Mouse (Mus musculus) hindbrain, embryonic 13.5 days (tissue): ENCODE measurements around the gene Hmgxb4. TPM values are rescaled to one million over a fixed set of nuclear protein-coding genes. Genes with fewer than 3 reads are reported as not detected.

Experiments
- ATAC-seq: fragments of 200-750 bp; cut with Nextera tagmentation; 2 replicates; pipeline ENCODE4 v1.8.0; 2017; ENCODE audit warnings: moderate TSS enrichment; ENCODE audit not compliant: low FRiP score
- H3K27ac ChIP-seq: fragments of 300-500 bp; sonication (generic); 2 replicates; pipeline ENCODE4 v1.5.1; 2015; ENCODE audit warnings: inconsistent platforms, mild to moderate bottlenecking, moderate library complexity
- H3K27me3 ChIP-seq: fragments of 300-500 bp; sonication (generic); 2 replicates; pipeline ENCODE4 v1.6.1; 2015; ENCODE audit warnings: mild to moderate bottlenecking, inconsistent platforms
- H3K36me3 ChIP-seq: fragments of 300-500 bp; sonication (generic); 2 replicates; pipeline ENCODE4 v1.6.1; 2015; ENCODE audit warnings: mild to moderate bottlenecking, inconsistent platforms
- H3K4me1 ChIP-seq: fragments of 300-500 bp; sonication (generic); replicated peaks from 2 replicates; pipeline ENCODE4 v1.6.1; 2015; ENCODE audit warnings: inconsistent platforms
- H3K4me2 ChIP-seq: fragments of 300-500 bp; sonication (generic); 2 replicates; pipeline ENCODE4 v1.6.1; 2015; ENCODE audit warnings: inconsistent platforms, mild to moderate bottlenecking, moderate library complexity
- H3K4me3 ChIP-seq: fragments of 300-500 bp; sonication (generic); 2 replicates; pipeline ENCODE4 v1.5.1; 2015; ENCODE audit warnings: mild to moderate bottlenecking, inconsistent platforms
- H3K9ac ChIP-seq: fragments of 300-500 bp; sonication (generic); 2 replicates; pipeline ENCODE4 v1.6.1; 2015; ENCODE audit warnings: mild to moderate bottlenecking, inconsistent platforms
- H3K9me3 ChIP-seq: fragments of 300-500 bp; sonication (generic); 2 replicates; pipeline ENCODE4 v1.6.1; 2016; ENCODE audit warnings: inconsistent platforms
- WGBS: fragments of 180-500 bp; shearing (Covaris S2); methylation state at CpG from one replicate; pipeline ENCODE4 v1.1.7; 2015; 5-methylcytosine and 5-hydroxymethylcytosine counted together
- polyA plus RNA-seq: library from polyadenylated mRNA; unstranded; fragments of >200 nt; fragmentation: Nextera tagmentation; extraction: Ambion mirVana; gene quantifications from 2 replicates; pipeline ENCODE4 v1.2.1, GENCODE M21; 2015

Gene Hmgxb4
- polyA plus RNA-seq, 1 experiment from 2014 or later = 42.0 TPM

- Histone ChIP-seq H3K36me3 (peaks cover 87% of the 10 kb centered on the region), H3K9me3 (no peaks in the 10 kb centered on the region), H3K27me3 (no peaks in the 10 kb centered on the region), H3K27ac (no peak overlapping the region), H3K4me2 (no peak overlapping the region), H3K4me1 (no peaks in the 10 kb centered on the region), H3K9ac (no peak overlapping the region), H3K4me3 (no peak overlapping the region)
- ATAC-seq = no peak
- WGBS = over 99% methylated on average over 4 of the region's 4 CpGs
Observed at GRCm38 (mm10) chr8:75025809-75026208, 32.7 kb downstream of the Hmgxb4 start.

- 97% methylated on average over 3 of the region's 3 CpGs for WGBS
- H3K4me2 ChIP-seq = no peak overlapping the region
Observed at GRCm38 (mm10) chr8:75030453-75031024, 37.4 kb downstream of the Hmgxb4 start.

GRCm38 (mm10) chr8:75032961-75033360 is 39.8 kb downstream of the Hmgxb4 start:
- Histone ChIP-seq H3K27me3 (no peaks in the 10 kb centered on the region), H3K4me1 (peaks cover 11% of the 10 kb centered on the region), H3K4me2 (peak overlapping the region; percentile 82), H3K4me3 (peak overlapping the region; percentile 59), H3K27ac (peak overlapping the region; percentile 90; the same call in 1 of the 2 replicates), H3K9ac (peak overlapping the region; percentile 74; the same call in 1 of the 2 replicates), H3K9me3 (no peaks in the 10 kb centered on the region), H3K36me3 (peaks cover 27% of the 10 kb centered on the region)
- 69% methylated on average over 5 of the region's 5 CpGs for WGBS
- no peak for ATAC-seq

More at GRCm38 (mm10) chr8:75030453-75031024, 37.4 kb downstream of the Hmgxb4 start:
- Histone ChIP-seq H3K27me3 (no peaks in the 10 kb centered on the region), H3K36me3 (peaks cover 45% of the 10 kb centered on the region), H3K9ac (no peak overlapping the region), H3K4me3 (no peak overlapping the region), H3K4me1 (peaks cover 11% of the 10 kb centered on the region), H3K9me3 (no peaks in the 10 kb centered on the region), H3K27ac (no peak overlapping the region)
- no peak for ATAC-seq

GRCm38 (mm10) chr8:75033511-75034243 is 40.5 kb downstream of the Hmgxb4 start, which contains the start of gene Tom1:
Tom1 (plus strand) TSS chr8:75033705.
- Histone ChIP-seq H3K36me3 (peaks cover 20% of the 10 kb centered on the region), H3K4me3 (peak within 1 kb of the TSS; percentile 59), H3K4me1 (peaks cover 16% of the 10 kb centered on the region), H3K9ac (peak within 1 kb of the TSS; percentile 74), H3K27me3 (no peaks in the 10 kb centered on the region), H3K4me2 (peak within 1 kb of the TSS; percentile 82), H3K9me3 (no peaks in the 10 kb centered on the region), H3K27ac (peak within 1 kb of the TSS; percentile 90)
- ATAC-seq = peak; percentile 100
- WGBS = under 1% methylated on average over 57 of the region's 62 CpGs

- WGBS = 3% methylated on average over 17 of the region's 17 CpGs
- ATAC-seq = no peak; the same call in 1 of the 2 replicates
Observed at GRCm38 (mm10) chr8:75034285-75034684, 41.1 kb downstream of the Hmgxb4 start.

GRCm38 (mm10) chr8:75035640-75036039 is 42.5 kb downstream of the Hmgxb4 start:
- H3K9me3 ChIP-seq = no peaks in the 10 kb centered on the region
- H3K27ac ChIP-seq = no peak overlapping the region
- H3K4me1 ChIP-seq = peaks cover 18% of the 10 kb centered on the region
- no peak for ATAC-seq
- H3K36me3 ChIP-seq = peaks cover 3% of the 10 kb centered on the region; the same call in 1 of the 2 replicates
- no peaks in the 10 kb centered on the region for H3K27me3 ChIP-seq
- H3K4me2 ChIP-seq = no peak overlapping the region
- H3K9ac ChIP-seq = no peak overlapping the region
- no peak overlapping the region for H3K4me3 ChIP-seq

More at GRCm38 (mm10) chr8:75034285-75034684, 41.1 kb downstream of the Hmgxb4 start:
- H3K4me1 ChIP-seq = peaks cover 18% of the 10 kb centered on the region
- peak overlapping the region; percentile 61; the same call in 1 of the 2 replicates for H3K27ac ChIP-seq
- H3K4me2 ChIP-seq = peak overlapping the region; percentile 82
- H3K9ac ChIP-seq = peak overlapping the region; percentile 74
- H3K9me3 ChIP-seq = no peaks in the 10 kb centered on the region
- H3K4me3 ChIP-seq = peak overlapping the region; percentile 59
- no peaks in the 10 kb centered on the region for H3K27me3 ChIP-seq
- H3K36me3 ChIP-seq = peaks cover 14% of the 10 kb centered on the region

GRCm38 (mm10) chr8:75038497-75038896 is 45.3 kb downstream of the Hmgxb4 start:
- H3K36me3 ChIP-seq = 0 out of 2 replicates have a peak, but pooled peaks cover 3% of the 10 kb centered on the region
- no peak for ATAC-seq
- H3K4me3 ChIP-seq = no peak overlapping the region
- H3K9ac ChIP-seq = no peak overlapping the region
- no peak overlapping the region for H3K27ac ChIP-seq
- no peaks in the 10 kb centered on the region for H3K9me3 ChIP-seq
- peaks cover 15% of the 10 kb centered on the region for H3K4me1 ChIP-seq
- H3K4me2 ChIP-seq = no peak overlapping the region
- H3K27me3 ChIP-seq = no peaks in the 10 kb centered on the region

- no peak overlapping the region for H3K27ac ChIP-seq
- H3K9me3 ChIP-seq = no peaks in the 10 kb centered on the region
- no peak overlapping the region for H3K4me2 ChIP-seq
- no peak overlapping the region for H3K9ac ChIP-seq
- WGBS = 88% methylated on average over 1 of the region's 1 CpGs
- H3K36me3 ChIP-seq = 0 out of 2 replicates have a peak, but pooled peaks cover 3% of the 10 kb centered on the region
- no peaks in the 10 kb centered on the region for H3K27me3 ChIP-seq
- peaks cover 10% of the 10 kb centered on the region for H3K4me1 ChIP-seq
- H3K4me3 ChIP-seq = no peak overlapping the region
- no peak for ATAC-seq
Observed at GRCm38 (mm10) chr8:75039754-75040153, 46.6 kb downstream of the Hmgxb4 start.

- WGBS = 91% methylated on average over 2 of the region's 2 CpGs
Observed at GRCm38 (mm10) chr8:75042171-75042570, 49.0 kb downstream of the Hmgxb4 start.

GRCm38 (mm10) chr8:75042974-75043373 is 49.8 kb downstream of the Hmgxb4 start:
- Histone ChIP-seq H3K4me2 (no peak overlapping the region), H3K27ac (no peak overlapping the region), H3K9ac (no peak overlapping the region), H3K36me3 (no peaks in the 10 kb centered on the region), H3K4me3 (no peak overlapping the region), H3K27me3 (no peaks in the 10 kb centered on the region), H3K4me1 (peaks cover 7% of the 10 kb centered on the region), H3K9me3 (no peaks in the 10 kb centered on the region)
- ATAC-seq = no peak
- 88% methylated on average over 1 of the region's 1 CpGs for WGBS

More at GRCm38 (mm10) chr8:75042171-75042570, 49.0 kb downstream of the Hmgxb4 start:
- Histone ChIP-seq H3K27ac (no peak overlapping the region), H3K4me2 (no peak overlapping the region), H3K9me3 (no peaks in the 10 kb centered on the region), H3K4me3 (no peak overlapping the region), H3K4me1 (peaks cover 7% of the 10 kb centered on the region), H3K36me3 (no peaks in the 10 kb centered on the region), H3K27me3 (no peaks in the 10 kb centered on the region), H3K9ac (no peak overlapping the region)
- no peak for ATAC-seq

GRCm38 (mm10) chr8:75046303-75046702 is 53.1 kb downstream of the Hmgxb4 start:
- Histone ChIP-seq H3K9me3 (no peaks in the 10 kb centered on the region), H3K36me3 (no peaks in the 10 kb centered on the region), H3K27ac (no peak overlapping the region), H3K9ac (no peak overlapping the region), H3K4me2 (no peak overlapping the region), H3K4me3 (no peak overlapping the region), H3K4me1 (no peaks in the 10 kb centered on the region), H3K27me3 (no peaks in the 10 kb centered on the region)
- WGBS = 93% methylated on average over 1 of the region's 1 CpGs
- ATAC-seq = no peak

- H3K36me3 ChIP-seq = 0 out of 2 replicates have a peak, but pooled peaks cover 5% of the 10 kb centered on the region
- H3K27ac ChIP-seq = no peak overlapping the region
- 92% methylated on average over 3 of the region's 3 CpGs for WGBS
- H3K4me2 ChIP-seq = no peak overlapping the region
- no peak overlapping the region for H3K9ac ChIP-seq
- ATAC-seq = no peak
- H3K27me3 ChIP-seq = no peaks in the 10 kb centered on the region
- H3K4me3 ChIP-seq = no peak overlapping the region
- no peaks in the 10 kb centered on the region for H3K9me3 ChIP-seq
- H3K4me1 ChIP-seq = no peaks in the 10 kb centered on the region
Observed at GRCm38 (mm10) chr8:75047784-75048183, 54.6 kb downstream of the Hmgxb4 start.
